Mouse (Mus musculus): Measurements from ENCODE around the gene Ncoa1.
A peak's percentile ranks its signal among the peaks of the same experiment; 100 is the strongest.

Gene Ncoa1

GRCm38 (mm10) chr12:4212908-4213307, 264.1 kb downstream of the Ncoa1 start:
- peak; percentile 76 for DNase-seq (ENCODE audit: low spot score)

DNA sequence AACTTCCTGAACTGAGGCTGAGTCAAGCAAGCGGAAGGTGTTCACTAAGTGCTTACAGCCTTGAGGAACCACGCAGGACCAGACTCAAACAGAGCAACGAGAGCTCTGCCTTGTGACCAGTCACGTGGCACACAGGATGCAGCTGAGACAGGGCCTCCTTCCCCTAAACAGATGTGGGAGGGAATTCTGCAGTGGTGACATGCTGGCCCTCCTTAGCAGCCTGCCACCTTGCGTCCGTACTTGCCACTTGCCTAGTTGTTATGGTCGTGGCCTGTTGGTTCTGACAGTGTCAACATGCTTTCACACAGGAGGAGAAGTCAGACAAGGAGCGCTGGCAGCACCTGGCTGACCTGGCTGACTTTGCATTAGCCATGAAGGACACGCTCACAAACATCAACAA, 265.8 kb downstream of the Ncoa1 start:
- DNase-seq (ENCODE audit: low spot score) = no peak

DNA sequence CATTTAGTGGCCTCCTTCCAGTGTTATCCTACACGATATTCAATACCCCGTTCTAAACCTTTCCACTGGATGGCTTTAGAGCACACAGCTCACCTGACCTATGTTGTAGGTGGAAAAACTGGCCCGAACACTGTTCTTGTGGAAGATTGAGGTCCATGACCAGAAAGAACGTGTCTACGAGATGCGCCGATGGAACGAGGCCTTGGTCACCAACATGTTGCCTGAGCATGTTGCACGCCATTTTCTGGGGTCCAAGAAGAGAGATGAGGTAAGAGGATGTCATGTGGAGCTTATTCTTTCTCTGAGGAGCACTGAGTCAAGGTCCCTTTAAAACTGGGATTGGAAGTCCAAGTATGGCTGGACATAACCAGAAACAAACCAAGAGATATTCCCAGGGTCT, 267.8 kb downstream of the Ncoa1 start:
- no peak for DNase-seq (ENCODE audit: low spot score)

DNA sequence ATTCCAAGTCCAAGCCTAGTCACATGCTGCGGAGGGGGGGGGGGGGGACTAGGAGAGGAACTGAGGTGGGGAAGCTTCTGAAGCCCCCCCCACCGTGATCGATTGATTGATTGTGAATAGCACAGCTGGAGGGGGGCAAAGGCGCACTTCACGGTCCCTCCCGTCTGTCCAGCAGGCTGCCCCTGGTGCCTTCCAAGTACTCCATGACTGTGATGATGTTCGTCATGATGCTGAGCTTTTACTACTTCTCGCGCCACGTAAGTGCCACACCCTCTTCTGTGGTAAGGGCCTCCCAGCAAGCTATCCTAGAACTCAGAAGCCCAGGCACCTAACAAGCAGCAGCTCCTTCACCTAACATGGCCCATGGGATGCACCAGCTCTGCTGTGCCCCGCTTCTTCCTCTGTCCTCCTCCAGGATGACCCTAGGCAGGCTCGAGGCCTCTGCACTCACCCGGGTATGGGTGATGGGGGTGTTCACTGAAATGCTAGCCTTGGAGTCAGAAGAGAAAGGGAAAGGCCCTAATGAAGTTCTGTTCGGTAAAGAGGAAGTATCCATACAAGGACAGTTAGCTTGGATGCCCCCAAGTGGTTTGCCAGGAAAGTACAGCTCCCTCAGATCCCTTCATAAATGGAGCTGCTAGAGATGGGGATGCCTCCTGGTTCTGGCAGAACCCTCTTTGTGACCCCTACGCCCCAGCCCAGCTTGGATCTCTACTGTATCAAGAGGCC, 268.4 kb downstream of the Ncoa1 start:
- DNase-seq (ENCODE audit: low spot score) = no peak

GRCm38 (mm10) chr12:4206106-4206505, 270.9 kb downstream of the Ncoa1 start:
- DNase-seq (ENCODE audit: low spot score) = no peak

DNA sequence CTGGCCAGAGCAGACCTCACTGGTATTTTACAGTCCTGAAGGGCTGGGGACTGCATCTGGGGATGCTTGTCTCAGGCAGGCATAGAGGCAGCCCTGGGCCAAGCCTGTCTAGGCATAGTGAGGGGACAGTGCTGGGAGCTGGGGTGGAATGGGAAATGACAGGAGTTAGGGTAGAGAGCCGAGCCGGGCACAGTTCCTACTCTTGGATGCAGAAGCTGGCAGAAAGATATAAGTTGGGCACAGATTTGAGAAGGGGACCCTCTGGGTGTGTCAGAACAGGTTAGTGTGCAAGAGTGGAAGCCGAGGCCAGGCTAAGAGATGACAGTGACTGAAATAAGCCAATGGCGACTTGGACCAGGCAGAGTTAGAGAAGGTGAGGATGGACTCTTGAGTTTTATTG, 274.8 kb downstream of the Ncoa1 start:
- no peak for DNase-seq (ENCODE audit: low spot score)

DNA sequence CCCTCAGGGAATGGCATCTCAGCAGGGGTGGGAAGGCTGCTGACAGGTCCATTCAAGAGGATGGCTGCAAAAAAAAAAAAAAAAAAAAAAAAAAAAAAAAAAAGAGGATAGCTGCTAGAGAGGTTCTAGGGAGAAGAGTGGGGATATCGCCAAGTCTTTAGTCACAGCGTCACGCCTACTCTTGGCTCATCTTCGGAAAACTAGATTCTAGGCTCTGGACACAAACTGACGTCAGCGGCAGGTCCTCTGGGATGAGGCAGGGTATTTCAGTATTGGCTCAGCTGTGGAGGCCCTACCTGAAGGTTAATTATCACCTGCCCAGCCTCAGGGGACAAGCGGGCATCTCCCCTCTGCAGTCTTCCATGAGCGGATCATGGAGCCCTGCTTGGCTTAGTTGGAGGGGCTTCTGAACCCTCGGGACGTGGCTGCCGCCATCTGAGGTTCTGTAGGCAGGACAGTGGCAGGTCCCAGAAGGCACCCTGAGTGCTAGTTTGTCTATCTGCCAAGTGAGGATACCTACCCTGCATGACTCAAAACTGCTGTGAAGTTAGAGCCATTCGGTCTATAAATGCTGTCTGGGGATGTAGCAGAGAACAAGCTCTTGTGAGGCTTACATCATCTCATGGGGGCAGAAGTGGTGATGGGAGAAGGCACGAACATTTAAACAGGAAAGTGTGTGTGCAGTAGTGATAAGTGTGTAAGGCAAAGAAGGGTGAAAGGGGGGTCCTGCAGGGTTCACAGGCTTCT, 275.4 kb downstream of the Ncoa1 start:
- no peak for DNase-seq (ENCODE audit: low spot score)

GRCm38 (mm10) chr12:4199271-4199670, 277.7 kb downstream of the Ncoa1 start:
- DNase-seq (ENCODE audit: low spot score) = no peak

DNA sequence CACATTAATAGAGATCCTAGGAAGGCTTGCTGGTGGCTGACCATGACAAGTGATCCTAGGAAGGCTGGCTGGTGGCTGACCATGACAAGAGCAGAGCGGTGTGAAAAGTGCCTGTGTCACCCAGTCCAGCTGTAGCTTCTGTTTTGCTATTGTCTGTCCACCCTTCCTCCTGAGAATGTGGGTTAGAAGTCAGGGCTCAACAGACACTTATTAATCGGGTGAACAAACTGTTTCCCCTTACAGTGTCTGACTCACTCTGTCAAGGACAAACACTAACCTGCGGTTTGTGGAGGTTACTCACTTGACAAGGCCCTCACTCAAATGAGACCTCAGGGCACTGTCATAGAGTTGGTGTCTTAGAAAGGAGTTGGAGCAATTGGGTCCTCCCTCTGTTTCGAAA, 278.3 kb downstream of the Ncoa1 start:
- DNase-seq (ENCODE audit: low spot score) = no peak

Measured in ovary, adult 18-20 months (tissue).